Mouse (Mus musculus) testis, adult 2 months (tissue): ENCODE results near the gene Nek11.

Experiments used
- CTCF ChIP-seq: fragments of 200-500 bp; IDR thresholded peaks from 2 replicates; pipeline ENCODE4 v1.5.1; 2012; ENCODE audit warnings: low read depth, mild to moderate bottlenecking, inconsistent platforms, low read length, moderate library complexity; ENCODE audit not compliant: control insufficient read depth, insufficient read depth, insufficient replicate concordance
- POLR2A ChIP-seq: fragments of 200-500 bp; IDR thresholded peaks from 2 replicates; pipeline ENCODE4 v1.6.1; 2012; ENCODE audit warnings: low read depth, mild to moderate bottlenecking, inconsistent platforms, low read length, moderate library complexity; ENCODE audit not compliant: control insufficient read depth

- TF ChIP-seq CTCF (no peak), POLR2A (no peak)
Observed at GRCm38 (mm10) chr9:105274925-105275324, 120.4 kb downstream of the Nek11 start.
